Mouse (Mus musculus) adrenal gland, adult 18-20 months (tissue): ENCODE results near the gene Dynlt1f. TPM values are rescaled to one million over a fixed set of nuclear protein-coding genes. Genes with fewer than 3 reads are reported as not detected.
A peak's percentile ranks its signal among the peaks of the same experiment; 100 is the strongest.
"Not testable (repeated sequence)": the region's sequence is repeated elsewhere in the genome, so short reads cannot be mapped to it uniquely, and the experiment has no call there.

ENCODE experiments used
- DNase-seq, 2 experiments: peaks; one replicate each; pipeline ENCODE4 v3.0.0; 2021 to 2022; ENCODE audit warnings: low spot score in 2 of 2
- total RNA-seq, 2 experiments: library from RNA; stranded (reverse); gene quantifications; 1 replicate in 1 of 2; 2 replicates in 1 of 2; pipeline ENCODE4 v1.2.3; 2021

Dynlt1f gene
- total RNA-seq, 2 experiments from 2014 or later = 65.6 to 78.6 TPM

- not testable (repeated sequence) for DNase-seq
Measured at GRCm38 (mm10) chr17:6630398-6630797, 25.3 kb downstream of the Dynlt1f start.

- DNase-seq = not testable (repeated sequence)
Measured at GRCm38 (mm10) chr17:6624926-6625558, 30.7 kb downstream of the Dynlt1f start.

- not testable (repeated sequence) for DNase-seq
Measured at GRCm38 (mm10) chr17:6621976-6622375, 33.7 kb downstream of the Dynlt1f start.

DNA sequence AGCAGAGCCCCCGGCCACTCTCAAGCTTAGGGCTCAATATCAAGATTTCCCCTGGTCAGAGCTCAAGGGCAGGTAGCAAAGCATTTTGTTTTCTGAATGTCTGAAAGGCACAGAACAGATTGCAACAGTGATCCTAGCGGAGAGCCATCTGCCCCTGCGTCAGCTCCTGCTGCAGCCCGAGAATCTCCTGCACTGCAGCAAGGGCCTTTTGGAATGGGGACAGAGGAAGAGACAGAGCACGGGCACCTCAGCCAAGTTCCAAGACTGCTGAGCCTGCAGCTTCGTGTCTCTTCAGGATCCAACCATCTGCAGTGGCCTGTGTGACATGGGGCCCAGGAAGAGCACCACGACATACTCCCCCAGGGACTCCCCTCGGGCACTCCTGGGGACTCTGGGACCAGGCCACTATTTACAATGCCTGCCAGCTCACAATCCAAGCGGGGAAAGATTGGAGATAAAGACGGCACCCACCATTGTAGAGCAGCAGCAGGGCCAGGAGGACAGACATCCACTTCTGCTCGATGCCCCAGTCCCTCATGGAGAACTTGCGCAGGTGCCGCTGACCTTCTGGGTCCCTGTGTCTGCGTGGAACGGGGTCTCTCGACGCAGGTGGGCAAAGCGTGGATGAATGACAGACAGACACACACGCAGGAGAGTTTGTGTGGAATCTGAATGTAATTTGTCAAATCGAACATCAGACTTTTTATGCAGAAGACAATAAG is 34.8 kb downstream of the Dynlt1f start:
- DNase-seq = not testable (repeated sequence)

DNA sequence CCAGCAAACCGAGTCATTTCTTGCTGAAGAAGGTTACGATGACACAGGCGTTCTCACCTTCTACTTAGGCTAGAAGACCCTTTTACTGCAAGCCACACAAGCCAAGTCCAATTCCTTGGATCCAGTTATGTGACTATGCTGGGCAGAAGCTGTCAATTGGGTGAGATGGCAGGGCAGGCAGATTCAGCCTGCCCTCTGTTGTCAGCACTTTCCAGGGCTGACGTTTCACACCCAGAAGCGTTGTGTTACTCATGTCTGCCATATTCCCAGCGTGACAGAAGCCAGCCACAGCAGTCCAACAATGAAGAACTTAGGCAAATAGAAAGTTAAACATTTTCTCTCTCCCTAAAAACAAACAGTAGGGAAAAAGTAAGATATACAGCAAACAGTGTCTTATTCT is 35.7 kb downstream of the Dynlt1f start:
- not testable (repeated sequence) for DNase-seq

- DNase-seq = not testable (repeated sequence)
Measured at GRCm38 (mm10) chr17:6619271-6619670, 36.4 kb downstream of the Dynlt1f start.

- DNase-seq = not testable (repeated sequence)
Measured at GRCm38 (mm10) chr17:6617689-6618400, 37.9 kb downstream of the Dynlt1f start.

- DNase-seq = not testable (repeated sequence)
Measured at GRCm38 (mm10) chr17:6616731-6617130, 39.0 kb downstream of the Dynlt1f start.

DNA sequence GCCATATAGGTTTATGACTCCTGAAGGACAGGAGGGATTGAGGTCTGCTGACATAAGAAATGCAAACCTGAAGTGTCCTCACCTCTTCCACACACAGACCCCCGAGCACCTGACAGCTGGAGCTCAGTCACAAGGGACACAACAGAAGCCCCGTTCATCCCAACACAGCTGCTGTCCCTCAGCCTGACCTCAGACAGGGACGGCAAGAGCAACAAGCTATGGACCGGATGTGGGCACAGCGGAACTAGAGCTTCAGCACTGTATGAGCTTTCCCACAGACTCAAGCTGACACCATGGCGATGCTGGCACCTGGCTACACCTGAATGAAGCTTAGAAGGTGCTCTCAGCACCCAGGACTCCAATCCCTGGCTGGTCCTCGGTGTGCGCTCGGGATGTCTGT is 41.4 kb downstream of the Dynlt1f start:
- DNase-seq = not testable (repeated sequence)

GRCm38 (mm10) chr17:6613524-6613923 is 42.2 kb downstream of the Dynlt1f start:
- DNase-seq = not testable (repeated sequence)

DNA sequence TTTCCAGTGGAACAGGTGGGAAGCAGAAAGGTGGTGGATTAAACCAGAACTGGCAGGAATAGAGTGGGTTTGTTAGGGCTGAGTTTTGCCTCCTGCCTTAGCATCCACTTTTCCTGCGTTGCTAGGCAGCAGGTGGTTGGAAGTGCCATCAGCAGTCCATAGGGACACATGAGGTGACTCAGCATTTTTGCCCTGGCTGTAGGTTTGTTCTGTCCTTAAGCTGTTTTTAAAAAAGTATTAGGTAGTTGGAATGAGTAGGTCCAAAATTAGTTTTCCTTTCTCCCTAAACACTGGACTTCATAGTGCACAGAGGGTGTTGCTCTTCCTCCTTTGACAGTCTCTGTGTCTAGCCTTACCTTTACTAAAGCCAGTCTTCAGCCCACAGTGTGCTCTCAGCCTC is 50.4 kb downstream of the Dynlt1f start:
- not testable (repeated sequence) for DNase-seq

GRCm38 (mm10) chr17:6602205-6602604 is 53.5 kb downstream of the Dynlt1f start:
- not testable (repeated sequence) for DNase-seq

DNA sequence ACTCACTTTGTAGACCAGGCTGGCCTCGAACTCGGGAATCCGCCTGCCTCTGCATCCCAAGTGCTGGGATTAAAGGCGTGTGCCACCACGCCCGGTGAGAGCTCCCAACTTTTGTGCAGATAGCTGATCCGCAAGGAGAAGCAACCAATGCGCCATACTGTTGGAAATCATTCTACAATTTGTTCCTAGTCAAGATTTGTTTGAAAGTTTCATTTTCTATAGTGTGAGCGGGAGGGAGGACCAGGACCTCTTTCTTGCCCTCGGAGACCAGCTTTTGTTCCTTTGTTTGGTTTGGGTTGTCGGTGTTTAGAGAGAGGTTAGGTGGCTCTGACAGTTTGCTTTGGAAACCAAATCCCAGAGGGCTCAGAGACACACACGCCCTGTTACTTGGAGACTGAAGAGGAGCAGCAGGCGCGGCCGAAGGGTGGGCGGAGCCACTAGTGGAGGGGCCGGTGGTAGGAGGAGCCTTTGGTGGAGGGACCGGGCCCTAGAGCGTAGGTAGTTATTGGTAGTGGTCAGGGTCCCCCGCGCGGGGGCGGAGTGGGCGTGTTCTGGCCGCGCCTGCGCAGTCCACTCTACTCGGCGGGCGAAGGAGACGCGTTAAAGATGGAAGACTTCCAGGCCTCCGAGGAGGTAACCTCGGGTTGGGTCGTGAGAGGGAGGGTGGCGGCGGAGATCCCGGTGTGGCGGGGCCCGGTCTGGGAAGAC is 54.3 kb downstream of the Dynlt1f start, which contains the start of gene Dynlt1c:
TSS of gene Dynlt1c (plus strand) at position 468 of the 708 bp plus-strand sequence.
- DNase-seq = peak; percentile 60 to 62

GRCm38 (mm10) chr17:6600216-6600911 is 55.3 kb downstream of the Dynlt1f start:
- not testable (repeated sequence) for DNase-seq

GRCm38 (mm10) chr17:6598356-6598755 is 57.3 kb downstream of the Dynlt1f start:
- not testable (repeated sequence) for DNase-seq

Other genes with a start within 250 kb of the Dynlt1f start
- 10 to 100 TPM; 54.2 to 72.9 TPM for gene Dynlt1b, start 225.8 kb downstream of the Dynlt1f start, total RNA-seq
- gene Dynlt1c, start 54.2 kb downstream of the Dynlt1f start, total RNA-seq = 1 to 10 TPM; 7.9 to 8.8 TPM
- gene Sytl3, start 3.2 kb upstream of the Dynlt1f start, total RNA-seq = under 1 TPM; 0.40 to 0.77 TPM
- gene Ezr, start 126.9 kb upstream of the Dynlt1f start, total RNA-seq = 10 to 100 TPM; 25.9 to 45.7 TPM